Mouse (Mus musculus): ENCODE measurements around the gene Crtc3. TPM values are rescaled to one million over a fixed set of nuclear protein-coding genes. Genes with fewer than 3 reads are reported as not detected.

Crtc3 gene
- polyA plus RNA-seq (2014; fragmentation: Nextera tagmentation; extraction: Ambion mirVana) = 7.9 and 10.6 TPM in 2 replicates

- Histone ChIP-seq H3K4me2 (ENCODE audit: low read length) (peak within 1 kb of the TSS; percentile 75), H3K4me3 (ENCODE audit: low read depth, low read length) (peak within 1 kb of the TSS; percentile 78), H3K4me1 (ENCODE audit: control insufficient read depth, insufficient read depth, low read length) (peaks cover 4% of the 10 kb centered on the region), H3K9ac (ENCODE audit: low read length) (peak within 1 kb of the TSS; percentile 92), H3K27ac (ENCODE audit: low read depth, low read length) (peak within 1 kb of the TSS; percentile 93), H3K9me3 (replicated peaks; ENCODE audit: control insufficient read depth, low read length) (no peaks in the 10 kb centered on the region), H3K27me3 (replicated peaks; ENCODE audit: control insufficient read depth, insufficient read depth, low read length) (no peaks in the 10 kb centered on the region), H3K36me3 (ENCODE audit: control insufficient read depth, insufficient read depth, low read length) (no peaks in the 10 kb centered on the region)
- peak; percentile 68 for DNase-seq (ENCODE audit: low spot score)
- peak; percentile 84 for ATAC-seq
- under 1% methylated on average over 66 of the region's 83 CpGs for WGBS
Measured at GRCm38 (mm10) chr7:80688556-80689220, at the start of gene Crtc3. Gene Crtc3, minus strand, starts transcription at chr7:80688877.

- Histone ChIP-seq H3K9ac (ENCODE audit: low read length) (no peak overlapping the region), H3K4me1 (ENCODE audit: control insufficient read depth, insufficient read depth, low read length) (no peaks in the 10 kb centered on the region), H3K4me2 (ENCODE audit: low read length) (no peak overlapping the region), H3K36me3 (ENCODE audit: control insufficient read depth, insufficient read depth, low read length) (peaks cover 67% of the 10 kb centered on the region), H3K9me3 (replicated peaks; ENCODE audit: control insufficient read depth, low read length) (no peaks in the 10 kb centered on the region), H3K27me3 (replicated peaks; ENCODE audit: control insufficient read depth, insufficient read depth, low read length) (no peaks in the 10 kb centered on the region), H3K4me3 (ENCODE audit: low read depth, low read length) (no peak overlapping the region), H3K27ac (ENCODE audit: low read depth, low read length) (no peak overlapping the region)
- WGBS = 93% methylated on average over 10 of the region's 10 CpGs
- DNase-seq (ENCODE audit: low spot score) (no peak), ATAC-seq (no peak)
Measured at GRCm38 (mm10) chr7:80736199-80736598, 47.5 kb upstream of the Crtc3 start.

DNA sequence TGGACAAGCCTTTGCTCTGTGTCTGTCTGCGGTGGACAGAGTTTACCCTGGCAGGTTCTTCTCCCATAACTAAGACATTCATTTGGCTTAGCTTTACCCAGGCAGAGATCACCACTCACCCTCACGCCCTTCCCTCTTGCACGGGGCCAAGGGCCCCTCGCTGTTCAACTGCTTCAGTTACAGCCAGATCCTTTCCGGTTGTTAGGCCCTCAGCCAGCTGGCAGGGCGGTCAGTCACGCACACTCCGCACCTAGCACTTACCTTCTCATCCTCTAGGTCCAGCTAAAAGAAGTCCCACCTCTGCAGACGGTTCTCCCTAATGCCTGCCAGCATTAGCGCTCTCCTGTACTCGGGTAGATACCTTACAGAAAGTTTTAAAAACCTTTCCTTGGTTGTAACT lies 44.3 kb upstream of the Crtc3 start:
- H3K4me2 ChIP-seq (ENCODE audit: low read length) = no peak overlapping the region
- H3K9ac ChIP-seq (ENCODE audit: low read length) = no peak overlapping the region
- H3K27me3 ChIP-seq (replicated peaks; ENCODE audit: control insufficient read depth, insufficient read depth, low read length) = no peaks in the 10 kb centered on the region
- WGBS = 80% methylated on average over 11 of the region's 11 CpGs
- no peak overlapping the region for H3K4me3 ChIP-seq (ENCODE audit: low read depth, low read length)
- peaks cover 63% of the 10 kb centered on the region for H3K36me3 ChIP-seq (ENCODE audit: control insufficient read depth, insufficient read depth, low read length)
- H3K4me1 ChIP-seq (ENCODE audit: control insufficient read depth, insufficient read depth, low read length) = no peaks in the 10 kb centered on the region
- DNase-seq (ENCODE audit: low spot score) (no peak), ATAC-seq (no peak)
- H3K9me3 ChIP-seq (replicated peaks; ENCODE audit: control insufficient read depth, low read length) = no peaks in the 10 kb centered on the region
- H3K27ac ChIP-seq (ENCODE audit: low read depth, low read length) = no peak overlapping the region

DNA sequence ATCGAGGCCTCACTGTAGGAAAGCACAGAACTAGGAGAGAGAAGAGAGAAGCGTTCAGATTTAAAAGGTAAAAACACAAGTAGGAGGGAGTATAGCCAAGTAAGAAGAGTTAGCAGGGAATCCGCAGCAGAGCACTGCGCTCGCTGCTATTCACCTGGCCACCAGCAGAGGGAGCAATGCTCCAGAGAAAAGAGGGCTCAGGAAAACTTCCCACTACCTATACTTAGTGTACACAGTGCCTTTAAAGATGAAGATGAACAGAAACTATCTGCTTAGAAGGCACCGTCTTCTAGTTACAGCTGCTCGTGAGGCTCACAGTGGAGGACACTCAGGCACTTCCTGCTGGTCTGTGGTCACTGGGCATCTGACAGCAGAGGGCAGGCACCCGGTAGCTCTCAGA lies 41.0 kb upstream of the Crtc3 start:
- no peak overlapping the region for H3K27ac ChIP-seq (ENCODE audit: low read depth, low read length)
- peaks cover 68% of the 10 kb centered on the region for H3K36me3 ChIP-seq (ENCODE audit: control insufficient read depth, insufficient read depth, low read length)
- no peak overlapping the region for H3K4me3 ChIP-seq (ENCODE audit: low read depth, low read length)
- H3K9ac ChIP-seq (ENCODE audit: low read length) = no peak overlapping the region
- peak; percentile 79 for DNase-seq (ENCODE audit: low spot score)
- H3K9me3 ChIP-seq (replicated peaks; ENCODE audit: control insufficient read depth, low read length) = no peaks in the 10 kb centered on the region
- H3K27me3 ChIP-seq (replicated peaks; ENCODE audit: control insufficient read depth, insufficient read depth, low read length) = no peaks in the 10 kb centered on the region
- H3K4me2 ChIP-seq (ENCODE audit: low read length) = no peak overlapping the region
- ATAC-seq = peak; percentile 34; the same call in 1 of the 2 replicates
- H3K4me1 ChIP-seq (ENCODE audit: control insufficient read depth, insufficient read depth, low read length) = no peaks in the 10 kb centered on the region
- 29% methylated on average over 8 of the region's 8 CpGs for WGBS

GRCm38 (mm10) chr7:80721041-80721440 lies 32.4 kb upstream of the Crtc3 start:
- no peak overlapping the region for H3K4me2 ChIP-seq (ENCODE audit: low read length)
- H3K4me3 ChIP-seq (ENCODE audit: low read depth, low read length) = no peak overlapping the region
- H3K9me3 ChIP-seq (replicated peaks; ENCODE audit: control insufficient read depth, low read length) = no peaks in the 10 kb centered on the region
- no peak overlapping the region for H3K27ac ChIP-seq (ENCODE audit: low read depth, low read length)
- no peaks in the 10 kb centered on the region for H3K4me1 ChIP-seq (ENCODE audit: control insufficient read depth, insufficient read depth, low read length)
- peaks cover 59% of the 10 kb centered on the region for H3K36me3 ChIP-seq (ENCODE audit: control insufficient read depth, insufficient read depth, low read length)
- no peak overlapping the region for H3K9ac ChIP-seq (ENCODE audit: low read length)
- H3K27me3 ChIP-seq (replicated peaks; ENCODE audit: control insufficient read depth, insufficient read depth, low read length) = no peaks in the 10 kb centered on the region
- DNase-seq (ENCODE audit: low spot score) (no peak), ATAC-seq (no peak)
- WGBS = 72% methylated on average over 9 of the region's 9 CpGs

GRCm38 (mm10) chr7:80719582-80719981 lies 30.9 kb upstream of the Crtc3 start:
- H3K4me2 ChIP-seq (ENCODE audit: low read length) = no peak overlapping the region
- H3K9ac ChIP-seq (ENCODE audit: low read length) = no peak overlapping the region
- no peak overlapping the region for H3K4me3 ChIP-seq (ENCODE audit: low read depth, low read length)
- 97% methylated on average over 7 of the region's 7 CpGs for WGBS
- H3K27me3 ChIP-seq (replicated peaks; ENCODE audit: control insufficient read depth, insufficient read depth, low read length) = no peaks in the 10 kb centered on the region
- peaks cover 57% of the 10 kb centered on the region for H3K36me3 ChIP-seq (ENCODE audit: control insufficient read depth, insufficient read depth, low read length)
- DNase-seq (ENCODE audit: low spot score) (no peak), ATAC-seq (no peak)
- no peaks in the 10 kb centered on the region for H3K4me1 ChIP-seq (ENCODE audit: control insufficient read depth, insufficient read depth, low read length)
- H3K27ac ChIP-seq (ENCODE audit: low read depth, low read length) = no peak overlapping the region
- no peaks in the 10 kb centered on the region for H3K9me3 ChIP-seq (replicated peaks; ENCODE audit: control insufficient read depth, low read length)

GRCm38 (mm10) chr7:80719038-80719437 lies 30.4 kb upstream of the Crtc3 start:
- 91% methylated on average over 2 of the region's 2 CpGs for WGBS
- Histone ChIP-seq H3K4me3 (ENCODE audit: low read depth, low read length) (no peak overlapping the region), H3K4me1 (ENCODE audit: control insufficient read depth, insufficient read depth, low read length) (no peaks in the 10 kb centered on the region), H3K36me3 (ENCODE audit: control insufficient read depth, insufficient read depth, low read length) (peaks cover 56% of the 10 kb centered on the region), H3K9ac (ENCODE audit: low read length) (no peak overlapping the region), H3K27me3 (replicated peaks; ENCODE audit: control insufficient read depth, insufficient read depth, low read length) (no peaks in the 10 kb centered on the region), H3K9me3 (replicated peaks; ENCODE audit: control insufficient read depth, low read length) (no peaks in the 10 kb centered on the region), H3K4me2 (ENCODE audit: low read length) (no peak overlapping the region), H3K27ac (ENCODE audit: low read depth, low read length) (no peak overlapping the region)
- DNase-seq (ENCODE audit: low spot score) (no peak), ATAC-seq (no peak)

DNA sequence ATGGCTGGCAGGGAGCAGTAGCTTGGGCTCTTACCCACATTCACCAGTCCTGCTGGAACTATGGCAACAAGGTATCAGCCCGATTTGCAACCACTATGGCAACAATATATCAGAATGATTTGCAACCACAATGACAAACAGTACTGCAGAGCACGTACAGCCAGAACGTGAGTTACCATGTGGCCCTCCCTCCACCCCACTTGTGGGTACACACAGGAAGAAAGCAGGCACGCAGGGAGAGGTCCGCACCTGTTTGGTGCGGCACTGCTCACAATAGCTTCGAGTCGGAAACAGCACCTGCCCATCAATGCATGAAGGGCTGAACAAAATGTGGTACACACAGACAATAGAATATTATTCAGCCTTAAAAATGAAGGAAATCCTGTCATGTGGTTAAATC lies 29.8 kb upstream of the Crtc3 start:
- DNase-seq (ENCODE audit: low spot score) (no peak), ATAC-seq (no peak)
- Histone ChIP-seq H3K27ac (ENCODE audit: low read depth, low read length) (no peak overlapping the region), H3K9me3 (replicated peaks; ENCODE audit: control insufficient read depth, low read length) (no peaks in the 10 kb centered on the region), H3K9ac (ENCODE audit: low read length) (no peak overlapping the region), H3K4me3 (ENCODE audit: low read depth, low read length) (no peak overlapping the region), H3K27me3 (replicated peaks; ENCODE audit: control insufficient read depth, insufficient read depth, low read length) (no peaks in the 10 kb centered on the region), H3K4me2 (ENCODE audit: low read length) (no peak overlapping the region), H3K36me3 (ENCODE audit: control insufficient read depth, insufficient read depth, low read length) (peaks cover 53% of the 10 kb centered on the region), H3K4me1 (ENCODE audit: control insufficient read depth, insufficient read depth, low read length) (no peaks in the 10 kb centered on the region)
- WGBS = 80% methylated on average over 8 of the region's 8 CpGs

DNA sequence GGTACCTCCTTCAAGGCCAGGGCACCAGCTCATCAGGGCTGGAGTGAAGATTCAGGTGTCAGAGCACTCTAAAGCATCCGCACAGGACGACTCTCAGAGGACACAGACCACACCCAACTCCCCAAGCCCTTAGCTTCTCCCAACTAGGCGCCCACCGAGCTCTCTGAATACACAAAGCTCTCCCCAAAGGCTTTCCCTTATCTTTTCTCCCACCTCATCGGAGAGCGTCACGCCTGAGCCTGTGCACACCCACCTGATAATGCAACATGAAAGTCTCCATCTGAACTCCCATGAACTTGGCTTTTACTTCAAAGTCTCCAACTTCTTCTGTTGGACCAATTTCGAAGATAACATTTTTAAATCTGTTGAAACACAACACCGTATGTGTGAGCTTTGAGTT lies 28.1 kb upstream of the Crtc3 start:
- 90% methylated on average over 9 of the region's 9 CpGs for WGBS
- H3K36me3 ChIP-seq (ENCODE audit: control insufficient read depth, insufficient read depth, low read length) = peaks cover 39% of the 10 kb centered on the region
- H3K9me3 ChIP-seq (replicated peaks; ENCODE audit: control insufficient read depth, low read length) = no peaks in the 10 kb centered on the region
- DNase-seq (ENCODE audit: low spot score) (no peak), ATAC-seq (no peak)
- no peak overlapping the region for H3K9ac ChIP-seq (ENCODE audit: low read length)
- H3K4me2 ChIP-seq (ENCODE audit: low read length) = no peak overlapping the region
- H3K4me1 ChIP-seq (ENCODE audit: control insufficient read depth, insufficient read depth, low read length) = no peaks in the 10 kb centered on the region
- no peaks in the 10 kb centered on the region for H3K27me3 ChIP-seq (replicated peaks; ENCODE audit: control insufficient read depth, insufficient read depth, low read length)
- H3K4me3 ChIP-seq (ENCODE audit: low read depth, low read length) = no peak overlapping the region
- no peak overlapping the region for H3K27ac ChIP-seq (ENCODE audit: low read depth, low read length)

Data from forebrain, embryonic 14.5 days (tissue).